ENCODE assay signal across 9 mouse cellular contexts in genomic region chr10:29535546-29536260, GRCm38 (mm10). TPM values are rescaled to one million over a fixed set of nuclear protein-coding genes. Genes with fewer than 3 reads are reported as not detected.
DNase-seq lines count a peak whose midpoint lies in the region; ATAC-seq and TF ChIP-seq lines count a peak whose summit lies in the region.
"Had no signal": no experiment of that assay in that cellular context is flagged by ENCODE, and none has a peak within 500 bp of the region (broad histone marks: within the 10 kb centered on the region; RNA-seq: fewer than 3 reads in every experiment).

Rspo3 (minus strand) TSS chr10:29535867.

- peak; percentile 88 for DNase-seq in heart, adult 11 months
- DNase-seq in heart, postnatal 25 days (ENCODE audit: low spot score) = no peak
- DNase-seq in cerebellum, adult 8-10 months = peak; percentile 21
- peak; percentile 44 for DNase-seq in forelimb bud, embryonic 11.5 days (ENCODE audit: low read depth, low spot score)
- DNase-seq in left cerebral cortex, postnatal 4 days = peak; percentile 48
- peak; percentile 76 for DNase-seq in midbrain, embryonic 14.5 days

- no peak for TF ChIP-seq CTCF in testis, adult 2 months (IDR thresholded peaks at IDR 0.05; ENCODE audit: control insufficient read depth, insufficient read depth, insufficient replicate concordance, low read depth, low read length)

- H3K4me1 ChIP-seq in hindbrain, embryonic 15.5 days (replicated peaks) = peaks cover 23% of the 10 kb centered on the region
- H3K4me1 ChIP-seq in midbrain, embryonic 14.5 days (ENCODE audit: control insufficient read depth, insufficient read depth, low read length) = peaks cover 18% of the 10 kb centered on the region
- peaks cover 12% of the 10 kb centered on the region for H3K4me1 ChIP-seq in testis, adult 2 months (ENCODE audit: control insufficient read depth, insufficient read depth, low read length)

- TF ChIP-seq POLR2A in testis, adult 2 months (IDR thresholded peaks at IDR 0.05; ENCODE audit: control insufficient read depth, low read depth, low read length) = no peak

- peaks cover 20% of the 10 kb centered on the region for H3K27me3 ChIP-seq in hindbrain, embryonic 15.5 days
- H3K27me3 ChIP-seq in midbrain, embryonic 14.5 days (ENCODE audit: control insufficient read depth, insufficient read depth, low read length) = peaks cover 18% of the 10 kb centered on the region; the same call in 1 of the 2 replicates
- H3K27me3 ChIP-seq in testis, adult 2 months (ENCODE audit: control insufficient read depth, insufficient read depth, low read length) = 0 out of 2 replicates have a peak, but pooled peaks cover 4% of the 10 kb centered on the region

- under 1% methylated on average over 44 of the region's 44 CpGs for WGBS in hindbrain, embryonic 15.5 days
- WGBS in midbrain, embryonic 14.5 days = 1% methylated on average over 44 of the region's 44 CpGs

- H3K4me2 ChIP-seq in hindbrain, embryonic 15.5 days = peak within 1 kb of the TSS; percentile 100
- H3K4me2 ChIP-seq in midbrain, embryonic 14.5 days (ENCODE audit: low read length) = peak within 1 kb of the TSS; percentile 99

- H3K9me3 ChIP-seq in hindbrain, embryonic 15.5 days = no peaks in the 10 kb centered on the region
- no peaks in the 10 kb centered on the region for H3K9me3 ChIP-seq in midbrain, embryonic 14.5 days (ENCODE audit: control insufficient read depth, low read length)

- no peak within 1 kb of the TSS; the same call in 1 of the 2 replicates for H3K27ac ChIP-seq in hindbrain, embryonic 15.5 days (replicated peaks)
- H3K27ac ChIP-seq in midbrain, embryonic 14.5 days (replicated peaks; ENCODE audit: low read depth, low read length) = no peak within 1 kb of the TSS
- H3K27ac ChIP-seq in testis, adult 2 months (ENCODE audit: control insufficient read depth, insufficient read depth, low read depth, low read length) = no peak within 1 kb of the TSS
- H3K27ac ChIP-seq: macrophage had no signal

- intact Hi-C loops in heart, postnatal 25 days (cut with DNase I) = no loop called here
- intact Hi-C loops in left cerebral cortex, postnatal 4 days (cut with DNase I) = loop anchor here (10.0 kb wide), 2 partner anchors 999 to 1049 kb away; no protein-coding TSS in a partner anchor

- H3K9ac ChIP-seq in hindbrain, embryonic 15.5 days = peak within 1 kb of the TSS; percentile 62
- peak within 1 kb of the TSS; percentile 66 for H3K9ac ChIP-seq in midbrain, embryonic 14.5 days (replicated peaks; ENCODE audit: low read length)

- H3K36me3 ChIP-seq in hindbrain, embryonic 15.5 days = no peaks in the 10 kb centered on the region
- H3K36me3 ChIP-seq in midbrain, embryonic 14.5 days (ENCODE audit: control insufficient read depth, insufficient read depth, low read length) = no peaks in the 10 kb centered on the region
- H3K36me3 ChIP-seq in testis, adult 2 months (ENCODE audit: control insufficient read depth, insufficient read depth, low read length) = no peaks in the 10 kb centered on the region

- H3K4me3 ChIP-seq in hindbrain, embryonic 15.5 days = peak within 1 kb of the TSS; percentile 80
- peak within 1 kb of the TSS; percentile 59 for H3K4me3 ChIP-seq in midbrain, embryonic 14.5 days (replicated peaks; ENCODE audit: low read depth, low read length)
- H3K4me3 ChIP-seq in testis, adult 2 months (ENCODE audit: control insufficient read depth, low read depth, low read length) = peak within 1 kb of the TSS; percentile 53

- peak; percentile 82 for ATAC-seq in hindbrain, embryonic 15.5 days (ENCODE audit: low FRiP score, low read depth)
- ATAC-seq in midbrain, embryonic 14.5 days (ENCODE audit: low FRiP score, low TSS enrichment) = peak; percentile 75

RNA-seq across cellular contexts. Expression of gene Rspo3, which starts in this region (rescaled TPM):
- total RNA-seq in heart, postnatal 25 days (2021) = under 1 TPM; 0.08 to 0.17 TPM
- 2.0 and 2.2 TPM in 2 replicates for polyA plus RNA-seq in hindbrain, embryonic 15.5 days (2015; fragmentation: Nextera tagmentation; extraction: Ambion mirVana)
- total RNA-seq in left cerebral cortex, postnatal 4 days (2021) = 1 to 10 TPM; 5.2 to 6.0 TPM
- polyA plus RNA-seq in midbrain, embryonic 14.5 days (2014; fragmentation: Nextera tagmentation; extraction: Ambion mirVana) = 1.6 and 5.6 TPM in 2 replicates
- polyA plus RNA-seq in testis, adult 2 months (2012; rRNA removed) = 0.37 TPM in 1 of 2 replicates, not detected in the other
- polyA plus RNA-seq: macrophage had no signal

Comparison
In these comparisons a context has a peak if more than half of its experiments do, and no peak if none do; other contexts are left out.
1. RNA of gene Rspo3 (total RNA-seq): 5.2 to 6.0 TPM in left cerebral cortex, postnatal 4 days; 0.08 to 0.17 TPM in heart, postnatal 25 days; every median in the first group is over 4 times any median in the second.
2. Peak in every context shown above with its lines, with median percentiles within 50 percentile points of each other: H3K4me3 ChIP-seq.